Mouse (Mus musculus): ENCODE data around the gene Mettl16.

The Mettl16 gene

GRCm38 (mm10) chr11:74843435-74843714 lies 72.7 kb downstream of the Mettl16 start:
- in situ Hi-C loops (cut with MboI; ENCODE audit: low sequenced_read_pairs), result no loop called here

GRCm38 (mm10) chr11:74843761-74844160 lies 73.1 kb downstream of the Mettl16 start:
- in situ Hi-C loops (cut with MboI; ENCODE audit: low sequenced_read_pairs), result no loop called here

GRCm38 (mm10) chr11:74845784-74846183 lies 75.2 kb downstream of the Mettl16 start:
- in situ Hi-C loops (cut with MboI; ENCODE audit: low sequenced_read_pairs), result no loop called here

GRCm38 (mm10) chr11:74847919-74848521 lies 77.4 kb downstream of the Mettl16 start:
- in situ Hi-C loops (cut with MboI; ENCODE audit: low sequenced_read_pairs), result no loop called here

GRCm38 (mm10) chr11:74850998-74851661 lies 80.5 kb downstream of the Mettl16 start:
- in situ Hi-C loops (cut with MboI; ENCODE audit: low sequenced_read_pairs), result no loop called here

GRCm38 (mm10) chr11:74857756-74858155 lies 87.1 kb downstream of the Mettl16 start:
- in situ Hi-C loops (cut with MboI; ENCODE audit: low sequenced_read_pairs), result no loop called here

GRCm38 (mm10) chr11:74862129-74862528 lies 91.5 kb downstream of the Mettl16 start:
- in situ Hi-C loops (cut with MboI; ENCODE audit: low sequenced_read_pairs), result no loop called here

- in situ Hi-C loops (cut with MboI; ENCODE audit: low sequenced_read_pairs), result no loop called here
These were observed 92.8 kb downstream of the Mettl16 start for GRCm38 (mm10) chr11:74863471-74863870.

GRCm38 (mm10) chr11:74864421-74864820 lies 93.8 kb downstream of the Mettl16 start:
- in situ Hi-C loops (cut with MboI; ENCODE audit: low sequenced_read_pairs), result no loop called here

GRCm38 (mm10) chr11:74865252-74865651 lies 94.6 kb downstream of the Mettl16 start:
- in situ Hi-C loops (cut with MboI; ENCODE audit: low sequenced_read_pairs), result no loop called here

- in situ Hi-C loops (cut with MboI; ENCODE audit: low sequenced_read_pairs), result no loop called here
These were observed 96.0 kb downstream of the Mettl16 start for GRCm38 (mm10) chr11:74866640-74867039.

- in situ Hi-C loops (cut with MboI; ENCODE audit: low sequenced_read_pairs), result no loop called here
These were observed 96.6 kb downstream of the Mettl16 start for GRCm38 (mm10) chr11:74867181-74867580.

- in situ Hi-C loops (cut with MboI; ENCODE audit: low sequenced_read_pairs), result no loop called here
These were observed 97.6 kb downstream of the Mettl16 start for GRCm38 (mm10) chr11:74868046-74868760.

GRCm38 (mm10) chr11:74869603-74870002 lies 99.0 kb downstream of the Mettl16 start:
- in situ Hi-C loops (cut with MboI; ENCODE audit: low sequenced_read_pairs), result no loop called here

GRCm38 (mm10) chr11:74870544-74870943 lies 99.9 kb downstream of the Mettl16 start:
- in situ Hi-C loops (cut with MboI; ENCODE audit: low sequenced_read_pairs), result no loop called here

GRCm38 (mm10) chr11:74870991-74871622 lies 100.5 kb downstream of the Mettl16 start:
- in situ Hi-C loops (cut with MboI; ENCODE audit: low sequenced_read_pairs), result no loop called here

GRCm38 (mm10) chr11:74874630-74875029 lies 104.0 kb downstream of the Mettl16 start:
- in situ Hi-C loops (cut with MboI; ENCODE audit: low sequenced_read_pairs), result no loop called here

GRCm38 (mm10) chr11:74876801-74877200 lies 106.2 kb downstream of the Mettl16 start:
- in situ Hi-C loops (cut with MboI; ENCODE audit: low sequenced_read_pairs), result no loop called here
